Mouse (Mus musculus): ENCODE measurements around the gene Sppl3. TPM values are rescaled to one million over a fixed set of nuclear protein-coding genes. Genes with fewer than 3 reads are reported as not detected.

Gene Sppl3
- polyA plus RNA-seq, 1 experiment from 2014 or later, result 25.7 TPM

DNA sequence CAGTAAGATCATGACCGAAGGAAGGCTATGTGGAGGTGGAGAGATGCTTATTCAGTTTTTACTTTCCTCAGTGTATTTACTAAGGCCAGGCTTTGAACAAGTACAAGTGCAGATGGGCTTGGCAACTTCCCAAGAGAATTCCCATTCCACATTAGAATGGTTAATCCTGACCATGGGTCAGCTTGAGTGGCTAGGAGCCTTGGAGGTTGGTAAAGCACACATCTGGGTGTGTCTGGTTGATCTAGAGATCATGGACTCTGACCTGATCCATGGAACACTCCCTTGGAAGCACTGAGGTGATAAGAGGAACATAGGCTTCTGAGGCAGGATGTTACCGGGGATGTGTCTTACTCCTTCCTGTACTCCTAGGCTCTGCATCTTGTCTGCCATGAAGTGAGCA, 21.7 kb downstream of the Sppl3 start:
- H3K36me3 ChIP-seq (ENCODE audit: control insufficient read depth, insufficient read depth, low read length), result no peaks in the 10 kb centered on the region; the same call in 1 of the 2 replicates
- 100% methylated on average over 2 of the region's 2 CpGs for WGBS
- no peak overlapping the region for H3K27ac ChIP-seq (replicated peaks; ENCODE audit: low read depth, low read length)
- ATAC-seq (ENCODE audit: low read depth) (no peak), DNase-seq (ENCODE audit: low spot score) (no peak)
- H3K4me2 ChIP-seq (ENCODE audit: low read depth, low read length), result no peak overlapping the region
- H3K4me1 ChIP-seq (ENCODE audit: control insufficient read depth, insufficient read depth, low read length), result no peaks in the 10 kb centered on the region
- no peak overlapping the region for H3K9ac ChIP-seq (ENCODE audit: low read depth, low read length)
- no peaks in the 10 kb centered on the region for H3K27me3 ChIP-seq (replicated peaks; ENCODE audit: control insufficient read depth, insufficient read depth, low read length)
- H3K9me3 ChIP-seq (ENCODE audit: control insufficient read depth, low read length), result no peaks in the 10 kb centered on the region
- H3K4me3 ChIP-seq (ENCODE audit: low read depth, low read length), result no peak overlapping the region

DNA sequence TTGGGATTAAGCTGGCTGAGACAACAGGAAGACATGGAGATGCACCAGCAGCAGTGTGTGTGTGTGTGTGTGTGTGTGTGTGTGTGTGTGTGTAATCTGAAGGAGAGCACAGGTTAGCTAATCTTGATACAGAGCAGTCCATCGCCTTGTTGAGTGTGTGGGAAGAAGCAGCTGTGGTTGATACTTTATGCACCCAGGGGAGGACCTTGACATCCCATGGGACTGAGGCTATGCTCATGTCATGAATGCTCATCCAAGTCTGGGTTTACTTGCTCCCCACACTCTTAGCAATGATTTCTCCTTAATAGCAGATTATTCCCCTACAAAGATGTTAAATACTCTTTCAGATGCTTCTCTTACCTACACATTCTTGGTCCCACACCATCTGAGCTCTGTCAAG, 24.3 kb downstream of the Sppl3 start:
- ATAC-seq (ENCODE audit: low read depth) (no peak), DNase-seq (ENCODE audit: low spot score) (no peak)
- H3K4me1 ChIP-seq (ENCODE audit: control insufficient read depth, insufficient read depth, low read length), result no peaks in the 10 kb centered on the region
- no peak overlapping the region for H3K9ac ChIP-seq (ENCODE audit: low read depth, low read length)
- H3K4me3 ChIP-seq (ENCODE audit: low read depth, low read length), result no peak overlapping the region
- 92% methylated on average over 1 of the region's 1 CpGs for WGBS
- H3K4me2 ChIP-seq (ENCODE audit: low read depth, low read length), result no peak overlapping the region
- no peak overlapping the region for H3K27ac ChIP-seq (replicated peaks; ENCODE audit: low read depth, low read length)
- H3K27me3 ChIP-seq (replicated peaks; ENCODE audit: control insufficient read depth, insufficient read depth, low read length), result no peaks in the 10 kb centered on the region
- no peaks in the 10 kb centered on the region for H3K36me3 ChIP-seq (ENCODE audit: control insufficient read depth, insufficient read depth, low read length)
- no peaks in the 10 kb centered on the region for H3K9me3 ChIP-seq (ENCODE audit: control insufficient read depth, low read length)

DNA sequence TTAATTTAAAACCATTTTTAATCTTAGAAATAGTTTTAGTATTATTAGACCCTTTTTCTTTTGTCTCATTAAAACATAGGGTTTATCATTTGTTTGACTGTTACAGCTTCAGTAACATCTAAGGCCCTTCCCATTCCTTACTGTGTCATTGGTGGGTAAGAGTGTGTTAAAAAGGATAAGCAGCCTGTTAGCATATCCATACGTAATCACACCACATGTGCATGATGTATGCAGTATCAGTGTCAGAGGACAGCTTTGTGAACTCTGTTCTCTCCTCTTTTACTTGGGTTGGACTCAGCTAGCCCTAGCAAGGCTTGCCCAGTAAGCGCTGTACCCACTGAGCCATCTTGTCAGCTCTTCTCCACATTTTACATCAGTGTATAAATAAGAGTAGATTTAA, 26.2 kb downstream of the Sppl3 start:
- no peak for DNase-seq (ENCODE audit: low spot score)
- 83% methylated on average over 2 of the region's 2 CpGs for WGBS
- no peak overlapping the region for H3K9ac ChIP-seq (ENCODE audit: low read depth, low read length)

DNA sequence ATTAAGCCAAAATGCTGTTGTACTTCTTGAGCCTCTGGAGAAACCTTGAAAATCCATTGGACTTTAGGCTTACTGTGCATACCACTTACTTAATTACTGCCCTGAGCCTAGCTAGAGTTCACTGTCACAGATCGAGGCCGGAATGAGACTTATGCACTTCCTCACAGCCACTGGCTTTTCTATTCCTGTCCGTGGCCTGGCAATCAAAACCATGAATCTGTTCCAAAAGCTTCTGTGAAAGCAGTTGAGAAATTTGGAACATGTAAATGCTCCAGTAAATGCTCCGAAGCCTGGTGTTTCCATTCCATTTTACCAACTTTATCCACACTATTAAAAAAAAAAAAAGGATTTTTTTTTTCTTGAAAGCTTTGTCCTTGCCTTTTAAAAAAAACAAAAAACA, 29.8 kb downstream of the Sppl3 start:
- WGBS, result 65% methylated on average over 4 of the region's 4 CpGs
- H3K4me2 ChIP-seq (ENCODE audit: low read depth, low read length), result no peak overlapping the region
- H3K9ac ChIP-seq (ENCODE audit: low read depth, low read length), result no peak overlapping the region
- ATAC-seq (ENCODE audit: low read depth) (no peak), DNase-seq (ENCODE audit: low spot score) (peak; percentile 45)
- H3K27me3 ChIP-seq (replicated peaks; ENCODE audit: control insufficient read depth, insufficient read depth, low read length), result no peaks in the 10 kb centered on the region
- no peaks in the 10 kb centered on the region for H3K36me3 ChIP-seq (ENCODE audit: control insufficient read depth, insufficient read depth, low read length)
- no peaks in the 10 kb centered on the region for H3K4me1 ChIP-seq (ENCODE audit: control insufficient read depth, insufficient read depth, low read length)
- no peak overlapping the region for H3K4me3 ChIP-seq (ENCODE audit: low read depth, low read length)
- H3K9me3 ChIP-seq (ENCODE audit: control insufficient read depth, low read length), result no peaks in the 10 kb centered on the region
- no peak overlapping the region; the same call in 1 of the 2 replicates for H3K27ac ChIP-seq (replicated peaks; ENCODE audit: low read depth, low read length)

More for the DNA sequence above, 26.2 kb downstream of the Sppl3 start:
- H3K27ac ChIP-seq (replicated peaks; ENCODE audit: low read depth, low read length), result no peak overlapping the region
- H3K27me3 ChIP-seq (replicated peaks; ENCODE audit: control insufficient read depth, insufficient read depth, low read length), result no peaks in the 10 kb centered on the region
- no peaks in the 10 kb centered on the region for H3K36me3 ChIP-seq (ENCODE audit: control insufficient read depth, insufficient read depth, low read length)
- H3K4me2 ChIP-seq (ENCODE audit: low read depth, low read length), result no peak overlapping the region
- H3K4me1 ChIP-seq (ENCODE audit: control insufficient read depth, insufficient read depth, low read length), result no peaks in the 10 kb centered on the region
- ATAC-seq (ENCODE audit: low read depth), result no peak
- H3K9me3 ChIP-seq (ENCODE audit: control insufficient read depth, low read length), result no peaks in the 10 kb centered on the region
- H3K4me3 ChIP-seq (ENCODE audit: low read depth, low read length), result no peak overlapping the region

DNA sequence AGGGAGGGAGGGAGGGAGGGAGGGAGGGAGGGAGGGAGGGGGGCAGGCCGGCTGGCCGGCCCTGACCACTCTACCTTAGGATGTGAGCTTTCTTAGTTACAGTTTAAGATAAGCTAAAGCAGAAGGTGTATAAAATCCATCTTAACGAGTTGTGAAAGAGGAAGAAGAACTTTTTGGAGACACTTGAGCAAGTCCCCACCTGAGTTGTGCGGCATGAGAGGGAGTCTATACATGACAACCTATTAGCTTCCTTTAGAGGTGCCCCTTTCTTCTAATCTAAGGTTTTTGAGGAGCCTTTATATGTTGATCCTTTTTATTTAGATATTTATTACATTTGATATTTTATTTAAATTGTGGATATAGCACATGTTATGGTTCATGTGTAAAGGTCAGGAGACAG, 32.7 kb downstream of the Sppl3 start:
- Histone ChIP-seq H3K4me2 (ENCODE audit: low read depth, low read length) (no peak overlapping the region), H3K27ac (replicated peaks; ENCODE audit: low read depth, low read length) (no peak overlapping the region), H3K36me3 (ENCODE audit: control insufficient read depth, insufficient read depth, low read length) (no peaks in the 10 kb centered on the region), H3K4me3 (ENCODE audit: low read depth, low read length) (no peak overlapping the region), H3K4me1 (ENCODE audit: control insufficient read depth, insufficient read depth, low read length) (no peaks in the 10 kb centered on the region), H3K27me3 (replicated peaks; ENCODE audit: control insufficient read depth, insufficient read depth, low read length) (no peaks in the 10 kb centered on the region), H3K9ac (ENCODE audit: low read depth, low read length) (no peak overlapping the region), H3K9me3 (ENCODE audit: control insufficient read depth, low read length) (no peaks in the 10 kb centered on the region)
- DNase-seq (ENCODE audit: low spot score) (no peak), ATAC-seq (ENCODE audit: low read depth) (no peak)
- WGBS, result 92% methylated on average over 4 of the region's 4 CpGs

DNA sequence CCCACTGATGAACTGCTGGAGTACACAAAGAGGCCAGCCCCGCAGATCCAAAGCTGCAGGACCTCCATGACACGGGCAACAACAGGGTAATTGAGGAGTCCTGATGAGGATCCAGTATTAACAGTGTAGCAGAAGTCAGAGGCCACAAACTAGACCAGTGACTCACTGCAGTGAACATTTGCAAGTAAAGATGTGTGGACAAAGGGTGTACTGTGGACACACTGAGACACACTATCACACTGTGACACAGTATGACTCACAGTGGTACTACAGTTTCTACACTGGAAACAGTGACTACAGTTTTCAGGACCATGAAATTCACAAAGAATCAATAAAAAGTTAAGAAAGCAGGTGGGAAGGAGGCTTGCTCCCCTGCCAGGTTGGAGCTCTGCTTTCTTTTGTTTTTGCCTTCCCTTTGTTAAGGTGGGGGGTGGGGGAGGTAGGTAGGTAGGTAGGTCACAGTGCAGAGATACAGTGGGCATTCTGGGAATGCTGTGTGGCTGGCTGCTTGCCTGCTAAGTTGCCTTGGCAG, 34.3 kb downstream of the Sppl3 start:
- Histone ChIP-seq H3K4me3 (ENCODE audit: low read depth, low read length) (no peak overlapping the region), H3K27me3 (replicated peaks; ENCODE audit: control insufficient read depth, insufficient read depth, low read length) (no peaks in the 10 kb centered on the region), H3K4me2 (ENCODE audit: low read depth, low read length) (no peak overlapping the region), H3K9ac (ENCODE audit: low read depth, low read length) (no peak overlapping the region), H3K27ac (replicated peaks; ENCODE audit: low read depth, low read length) (no peak overlapping the region), H3K36me3 (ENCODE audit: control insufficient read depth, insufficient read depth, low read length) (no peaks in the 10 kb centered on the region), H3K4me1 (ENCODE audit: control insufficient read depth, insufficient read depth, low read length) (no peaks in the 10 kb centered on the region), H3K9me3 (ENCODE audit: control insufficient read depth, low read length) (no peaks in the 10 kb centered on the region)
- DNase-seq (ENCODE audit: low spot score), result no peak
- no peak for ATAC-seq (ENCODE audit: low read depth)
- WGBS, result 87% methylated on average over 2 of the region's 2 CpGs

DNA sequence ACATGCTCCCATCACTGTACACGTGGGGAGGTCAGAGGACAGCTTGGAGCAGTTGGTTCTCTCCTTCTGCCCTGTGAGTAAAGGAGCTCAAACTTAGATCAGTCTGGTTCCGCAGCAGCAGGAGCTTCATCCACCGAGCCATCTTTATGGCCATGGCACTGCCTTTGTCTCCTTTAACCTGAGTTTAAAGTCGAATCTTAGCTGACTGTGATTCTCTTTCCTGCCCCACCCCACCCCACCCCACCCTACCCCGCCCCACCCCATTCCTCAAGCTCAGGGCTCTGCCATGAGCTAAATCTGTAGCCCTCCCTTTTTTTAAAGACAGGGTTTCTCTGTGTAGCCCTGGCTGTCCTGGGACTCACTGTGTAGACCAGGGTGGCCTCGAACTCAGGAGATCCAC, 38.8 kb downstream of the Sppl3 start:
- WGBS, result 80% methylated on average over 6 of the region's 6 CpGs
- Histone ChIP-seq H3K4me3 (ENCODE audit: low read depth, low read length) (no peak overlapping the region), H3K36me3 (ENCODE audit: control insufficient read depth, insufficient read depth, low read length) (no peaks in the 10 kb centered on the region), H3K27ac (replicated peaks; ENCODE audit: low read depth, low read length) (no peak overlapping the region), H3K27me3 (replicated peaks; ENCODE audit: control insufficient read depth, insufficient read depth, low read length) (no peaks in the 10 kb centered on the region), H3K4me1 (ENCODE audit: control insufficient read depth, insufficient read depth, low read length) (peaks cover 20% of the 10 kb centered on the region), H3K9me3 (ENCODE audit: control insufficient read depth, low read length) (no peaks in the 10 kb centered on the region), H3K4me2 (ENCODE audit: low read depth, low read length) (no peak overlapping the region), H3K9ac (ENCODE audit: low read depth, low read length) (no peak overlapping the region)
- no peak for ATAC-seq (ENCODE audit: low read depth)
- no peak for DNase-seq (ENCODE audit: low spot score)

DNA sequence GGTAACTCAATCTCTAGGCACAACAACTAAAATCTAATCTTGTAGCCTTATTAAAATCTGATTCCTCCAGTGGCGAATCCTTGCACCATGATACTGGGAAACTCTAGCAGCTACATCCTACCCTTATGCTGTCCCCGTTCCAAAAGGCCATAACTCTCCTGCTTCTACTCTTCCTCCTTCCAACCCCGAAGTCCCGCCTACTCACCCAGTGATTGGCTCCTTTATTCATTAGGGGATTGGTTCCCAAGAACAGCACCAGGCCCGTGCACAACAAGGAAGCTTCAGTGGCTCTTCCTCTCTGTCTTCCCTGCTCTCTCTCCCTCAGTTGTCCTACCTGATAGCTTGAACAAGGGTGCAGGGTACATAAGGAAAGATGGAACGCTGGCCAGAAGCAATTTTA, 39.8 kb downstream of the Sppl3 start:
- no peak for DNase-seq (ENCODE audit: low spot score)
- H3K27me3 ChIP-seq (replicated peaks; ENCODE audit: control insufficient read depth, insufficient read depth, low read length), result no peaks in the 10 kb centered on the region
- H3K9ac ChIP-seq (ENCODE audit: low read depth, low read length), result no peak overlapping the region
- peaks cover 20% of the 10 kb centered on the region for H3K4me1 ChIP-seq (ENCODE audit: control insufficient read depth, insufficient read depth, low read length)
- no peak overlapping the region for H3K4me2 ChIP-seq (ENCODE audit: low read depth, low read length)
- no peak overlapping the region for H3K27ac ChIP-seq (replicated peaks; ENCODE audit: low read depth, low read length)
- ATAC-seq (ENCODE audit: low read depth), result no peak
- H3K4me3 ChIP-seq (ENCODE audit: low read depth, low read length), result no peak overlapping the region
- H3K9me3 ChIP-seq (ENCODE audit: control insufficient read depth, low read length), result no peaks in the 10 kb centered on the region
- 86% methylated on average over 6 of the region's 6 CpGs for WGBS
- no peaks in the 10 kb centered on the region for H3K36me3 ChIP-seq (ENCODE audit: control insufficient read depth, insufficient read depth, low read length)

DNA sequence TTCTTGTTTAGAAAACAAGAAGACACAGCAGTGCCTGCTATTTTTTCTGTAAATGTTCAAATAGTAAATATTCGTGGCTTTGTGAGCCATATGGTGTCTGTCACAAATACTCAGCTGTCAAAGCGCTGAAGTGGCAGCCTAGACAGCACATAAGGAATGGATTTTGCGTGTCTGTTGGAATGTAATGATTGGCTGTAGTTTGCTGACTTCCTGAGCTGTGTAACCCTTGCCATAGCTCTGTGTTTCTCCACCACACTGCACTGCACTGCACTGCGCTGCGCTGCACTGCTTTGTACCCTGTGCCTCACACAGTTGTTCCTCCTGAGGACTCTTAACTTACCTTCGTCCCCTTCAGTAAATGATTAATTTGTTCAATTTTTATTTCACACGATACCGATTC, 41.6 kb downstream of the Sppl3 start:
- H3K9ac ChIP-seq (ENCODE audit: low read depth, low read length), result no peak overlapping the region
- H3K4me1 ChIP-seq (ENCODE audit: control insufficient read depth, insufficient read depth, low read length), result peaks cover 20% of the 10 kb centered on the region
- H3K4me3 ChIP-seq (ENCODE audit: low read depth, low read length), result no peak overlapping the region
- H3K27ac ChIP-seq (replicated peaks; ENCODE audit: low read depth, low read length), result peak overlapping the region; percentile 1; the same call in 1 of the 2 replicates
- ATAC-seq (ENCODE audit: low read depth) (peak; percentile 76; the same call in 1 of the 2 replicates), DNase-seq (ENCODE audit: low spot score) (peak; percentile 77)
- no peak overlapping the region; the same call in 1 of the 2 replicates for H3K4me2 ChIP-seq (ENCODE audit: low read depth, low read length)
- 41% methylated on average over 8 of the region's 8 CpGs for WGBS
- H3K27me3 ChIP-seq (replicated peaks; ENCODE audit: control insufficient read depth, insufficient read depth, low read length), result no peaks in the 10 kb centered on the region
- no peaks in the 10 kb centered on the region for H3K36me3 ChIP-seq (ENCODE audit: control insufficient read depth, insufficient read depth, low read length)
- H3K9me3 ChIP-seq (ENCODE audit: control insufficient read depth, low read length), result no peaks in the 10 kb centered on the region

Data from embryonic facial prominence, embryonic 14.5 days (tissue).